Mouse (Mus musculus) forebrain, embryonic 15.5 days (tissue): ENCODE measurements around the gene Rtn4ip1. TPM values are rescaled to one million over a fixed set of nuclear protein-coding genes. Genes with fewer than 3 reads are reported as not detected.

Source experiments
- ATAC-seq: fragments of 200-750 bp; cut with Nextera tagmentation; replicated peaks from 2 replicates; pipeline ENCODE4 v1.8.0; 2017; ENCODE audit warnings: mild to moderate bottlenecking, moderate TSS enrichment, moderate library complexity
- H3K27ac ChIP-seq: fragments of 300-500 bp; sonication (generic); replicated peaks from 2 replicates; pipeline ENCODE4 v1.5.1; 2015; ENCODE audit warnings: mild to moderate bottlenecking, inconsistent platforms
- H3K27me3 ChIP-seq: fragments of 300-500 bp; sonication (generic); 2 replicates; pipeline ENCODE4 v1.6.1; 2015; ENCODE audit warnings: inconsistent platforms
- H3K36me3 ChIP-seq: fragments of 300-500 bp; sonication (generic); 2 replicates; pipeline ENCODE4 v1.6.1; 2015; ENCODE audit warnings: mild to moderate bottlenecking, inconsistent platforms
- H3K4me1 ChIP-seq: fragments of 300-500 bp; sonication (generic); 2 replicates; pipeline ENCODE4 v1.6.1; 2015; ENCODE audit warnings: inconsistent platforms
- H3K4me2 ChIP-seq: fragments of 300-500 bp; sonication (generic); replicated peaks from 2 replicates; pipeline ENCODE4 v1.6.1; 2015; ENCODE audit warnings: mild to moderate bottlenecking, inconsistent platforms
- H3K4me3 ChIP-seq: fragments of 300-500 bp; sonication (generic); 2 replicates; pipeline ENCODE4 v1.5.1; 2015; ENCODE audit warnings: mild to moderate bottlenecking, inconsistent platforms
- H3K9ac ChIP-seq: fragments of 300-500 bp; sonication (generic); replicated peaks from 2 replicates; pipeline ENCODE4 v1.6.1; 2015; ENCODE audit warnings: mild to moderate bottlenecking, inconsistent platforms
- H3K9me3 ChIP-seq: fragments of 300-500 bp; sonication (generic); 2 replicates; pipeline ENCODE4 v1.6.1; 2016; ENCODE audit warnings: inconsistent platforms
- WGBS: fragments of 180-500 bp; shearing (Covaris S2); methylation state at CpG from one replicate; pipeline ENCODE4 v1.1.7; 2015; ENCODE audit warnings: mixed read lengths; 5-methylcytosine and 5-hydroxymethylcytosine counted together
- polyA plus RNA-seq: library from polyadenylated mRNA; unstranded; fragments of >200 nt; fragmentation: Nextera tagmentation; extraction: Ambion mirVana; gene quantifications from 2 replicates; pipeline ENCODE4 v1.2.1, GENCODE M21; 2015

Gene Rtn4ip1
- 17.3 and 17.5 TPM in 2 replicates for polyA plus RNA-seq

DNA sequence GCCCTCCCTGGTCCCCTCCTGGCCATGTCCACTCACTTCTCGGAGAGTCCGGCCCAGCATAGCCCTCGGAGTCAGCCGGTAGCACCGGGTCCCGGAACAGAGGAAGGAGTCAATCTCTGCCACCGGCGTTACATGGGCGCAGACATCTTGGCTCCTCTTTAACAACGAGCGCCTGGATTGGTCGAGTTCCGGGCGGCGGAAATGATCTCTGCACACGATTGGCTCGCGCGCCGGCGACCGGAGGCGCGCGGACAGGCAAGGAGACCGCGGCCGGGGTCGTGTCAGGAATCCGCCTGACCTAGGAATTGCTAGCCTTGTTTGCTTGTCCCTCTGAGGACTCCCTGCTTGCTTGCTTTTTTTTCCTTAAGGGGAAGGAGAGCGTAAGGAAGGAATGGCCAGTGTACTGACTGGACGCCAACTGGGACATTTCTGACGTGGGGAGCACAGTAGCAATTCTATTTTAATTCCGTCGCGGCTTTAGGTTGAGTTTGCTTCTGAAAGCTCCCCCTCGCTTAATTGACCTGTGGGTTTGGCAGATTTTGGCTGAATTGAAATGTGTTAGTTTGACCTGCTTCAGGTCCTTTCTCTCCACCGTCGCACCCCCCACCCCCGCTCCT, at the start of gene Rtn4ip1, which contains the start of gene Qrsl1:
Gene Rtn4ip1, plus strand, starts transcription at position 230 of the 617 bp plus-strand sequence.
Gene Qrsl1, minus strand, starts transcription at position 168 of the 617 bp plus-strand sequence.
- peak within 1 kb of the TSS; percentile 83 for H3K4me3 ChIP-seq
- H3K36me3 ChIP-seq = no peaks in the 10 kb centered on the region
- under 1% methylated on average over 40 of the region's 40 CpGs for WGBS
- H3K27ac ChIP-seq = peak within 1 kb of the TSS; percentile 63
- peak within 1 kb of the TSS; percentile 50 for H3K9ac ChIP-seq
- peaks cover 20% of the 10 kb centered on the region for H3K4me1 ChIP-seq
- no peaks in the 10 kb centered on the region for H3K9me3 ChIP-seq
- H3K4me2 ChIP-seq = peak within 1 kb of the TSS; percentile 67
- H3K27me3 ChIP-seq = no peaks in the 10 kb centered on the region
- ATAC-seq = peak; percentile 99

DNA sequence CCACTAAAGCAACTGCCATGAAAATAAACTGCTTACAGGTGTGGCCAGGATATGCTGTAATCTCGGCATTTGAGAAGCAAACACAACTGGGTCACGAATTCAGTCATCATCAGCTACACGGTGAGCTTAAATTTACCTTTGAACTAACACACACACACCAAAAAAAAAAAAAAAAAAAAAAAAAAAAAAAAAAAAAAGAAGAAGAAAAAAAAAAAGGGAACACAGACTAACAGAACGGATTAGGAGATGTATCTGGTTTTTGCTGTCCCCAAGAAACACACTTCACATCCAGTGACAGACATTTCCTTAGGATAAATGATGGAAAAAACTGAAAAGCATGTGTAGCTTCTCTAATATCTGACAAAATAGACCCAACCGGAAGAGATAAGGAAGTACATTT, 49.7 kb upstream of the Rtn4ip1 start:
- H3K9me3 ChIP-seq = no peaks in the 10 kb centered on the region
- ATAC-seq = no peak
- no peaks in the 10 kb centered on the region for H3K36me3 ChIP-seq
- no peak overlapping the region for H3K27ac ChIP-seq
- no peaks in the 10 kb centered on the region for H3K27me3 ChIP-seq
- no peak overlapping the region for H3K4me3 ChIP-seq
- WGBS = 89% methylated on average over 5 of the region's 5 CpGs
- no peak overlapping the region for H3K4me2 ChIP-seq
- no peak overlapping the region for H3K9ac ChIP-seq
- no peaks in the 10 kb centered on the region for H3K4me1 ChIP-seq

DNA sequence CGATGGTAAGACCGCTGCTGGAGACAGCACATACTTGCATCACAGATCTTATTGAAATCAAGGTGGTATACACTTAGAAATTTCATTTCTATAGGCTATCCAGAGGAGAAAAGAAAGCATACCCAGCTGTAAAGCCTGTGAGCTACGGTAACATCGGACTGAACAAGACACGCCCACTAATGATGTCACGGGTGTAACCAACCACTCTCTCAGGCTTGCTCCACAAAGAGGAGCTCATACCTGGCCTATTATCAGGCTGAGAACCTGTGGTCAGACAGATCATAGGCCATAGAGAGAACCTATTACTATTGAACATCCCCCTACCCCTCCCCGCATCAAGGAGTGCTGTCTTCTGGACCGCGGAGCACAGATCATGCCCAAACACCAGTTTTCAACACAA, 45.7 kb upstream of the Rtn4ip1 start:
- no peaks in the 10 kb centered on the region for H3K4me1 ChIP-seq
- H3K36me3 ChIP-seq = no peaks in the 10 kb centered on the region
- no peak overlapping the region for H3K9ac ChIP-seq
- no peak for ATAC-seq
- H3K4me2 ChIP-seq = no peak overlapping the region
- H3K9me3 ChIP-seq = no peaks in the 10 kb centered on the region
- H3K4me3 ChIP-seq = no peak overlapping the region
- no peak overlapping the region for H3K27ac ChIP-seq
- H3K27me3 ChIP-seq = no peaks in the 10 kb centered on the region
- WGBS = 96% methylated on average over 9 of the region's 9 CpGs

DNA sequence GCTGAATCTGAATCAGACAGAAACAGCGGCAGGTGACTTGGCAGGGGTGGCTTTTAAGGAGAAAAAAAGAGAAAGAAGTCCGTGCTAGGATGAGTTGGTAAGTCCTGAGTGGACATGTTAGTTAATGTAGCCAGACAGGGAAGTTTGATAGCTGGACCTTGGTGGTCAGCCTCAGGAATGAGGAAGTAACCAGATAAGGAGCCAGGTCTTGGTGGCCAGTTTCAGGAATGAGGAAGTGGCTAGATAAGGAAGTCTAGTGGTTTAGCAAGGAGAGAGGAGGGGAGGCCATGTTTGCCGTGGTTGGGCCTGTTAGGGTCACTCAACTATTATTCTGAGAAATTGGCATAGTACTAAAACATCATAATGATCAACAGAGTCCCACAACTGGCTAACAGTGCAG, 45.3 kb upstream of the Rtn4ip1 start:
- Histone ChIP-seq H3K4me3 (no peak overlapping the region), H3K27me3 (no peaks in the 10 kb centered on the region), H3K4me1 (no peaks in the 10 kb centered on the region), H3K4me2 (no peak overlapping the region), H3K9ac (no peak overlapping the region), H3K9me3 (no peaks in the 10 kb centered on the region), H3K36me3 (no peaks in the 10 kb centered on the region), H3K27ac (no peak overlapping the region)
- 82% methylated on average over 3 of the region's 3 CpGs for WGBS
- no peak for ATAC-seq

DNA sequence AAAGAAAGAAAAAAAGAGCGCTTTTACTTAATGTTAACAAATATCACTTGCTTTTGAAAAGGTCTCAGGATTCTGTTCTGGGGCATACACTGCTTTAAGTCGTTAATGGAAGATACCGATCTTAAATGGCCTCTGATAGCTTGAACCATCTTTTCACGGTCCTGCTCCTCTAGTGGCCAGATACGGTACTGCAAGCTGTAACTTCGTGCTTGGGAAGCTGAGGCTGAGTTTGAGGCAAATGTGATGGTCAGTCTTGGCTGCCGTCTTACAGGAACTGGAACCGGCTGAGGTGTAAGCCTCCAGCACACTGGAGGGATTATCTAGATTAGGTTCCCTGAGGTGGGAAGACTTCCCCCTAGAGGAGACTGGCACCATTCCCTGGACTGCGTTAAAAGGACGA, 30.9 kb upstream of the Rtn4ip1 start:
- H3K4me3 ChIP-seq = no peak overlapping the region
- H3K9me3 ChIP-seq = no peaks in the 10 kb centered on the region
- ATAC-seq = no peak
- no peaks in the 10 kb centered on the region for H3K36me3 ChIP-seq
- H3K27me3 ChIP-seq = no peaks in the 10 kb centered on the region
- H3K27ac ChIP-seq = no peak overlapping the region
- no peak overlapping the region for H3K4me2 ChIP-seq
- no peaks in the 10 kb centered on the region for H3K4me1 ChIP-seq
- 69% methylated on average over 10 of the region's 10 CpGs for WGBS
- no peak overlapping the region for H3K9ac ChIP-seq

DNA sequence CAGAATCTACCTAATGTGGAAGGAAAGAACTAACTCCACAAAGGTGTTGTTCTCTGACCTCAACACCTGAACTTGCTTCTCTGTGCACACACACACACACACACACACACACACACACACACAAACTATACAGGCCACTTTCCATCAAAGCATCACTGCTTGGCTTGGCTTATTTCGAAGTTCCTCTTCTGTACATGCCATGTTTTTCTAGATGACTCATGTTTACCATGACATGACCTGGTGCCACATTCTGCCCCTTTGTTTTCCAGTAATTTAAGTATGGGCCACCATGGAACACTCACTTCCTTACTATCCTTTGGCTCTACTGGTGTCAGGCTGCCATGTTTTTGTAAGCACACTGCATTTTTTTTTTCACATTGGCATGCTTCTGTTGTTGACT, 30.1 kb upstream of the Rtn4ip1 start:
- H3K9ac ChIP-seq = no peak overlapping the region
- ATAC-seq = no peak
- H3K27me3 ChIP-seq = no peaks in the 10 kb centered on the region
- H3K4me2 ChIP-seq = no peak overlapping the region
- H3K36me3 ChIP-seq = 0 out of 2 replicates have a peak, but pooled peaks cover 2% of the 10 kb centered on the region
- H3K9me3 ChIP-seq = no peaks in the 10 kb centered on the region
- no peaks in the 10 kb centered on the region for H3K4me1 ChIP-seq
- WGBS = 97% methylated on average over 1 of the region's 1 CpGs
- H3K4me3 ChIP-seq = no peak overlapping the region
- H3K27ac ChIP-seq = no peak overlapping the region

DNA sequence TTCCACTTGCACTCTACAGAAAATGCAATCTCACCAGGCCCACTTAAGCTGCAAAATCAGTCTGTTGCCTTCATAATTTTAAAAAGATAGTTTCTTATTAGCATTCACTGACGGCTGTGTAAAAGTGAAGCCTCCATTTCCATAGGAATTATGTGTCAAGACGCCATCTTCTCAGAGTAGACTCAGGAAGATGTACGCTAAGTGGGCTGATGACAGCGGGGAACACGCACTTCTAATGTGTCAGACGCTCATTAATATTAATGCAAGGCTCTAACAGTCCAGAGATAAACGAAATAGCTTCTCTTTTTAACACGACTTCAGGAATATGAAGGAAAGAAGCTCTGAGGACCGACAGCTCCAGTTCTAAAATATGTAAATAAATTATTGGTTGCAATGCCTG, 13.9 kb upstream of the Rtn4ip1 start:
- Histone ChIP-seq H3K4me3 (no peak overlapping the region), H3K27me3 (no peaks in the 10 kb centered on the region), H3K4me2 (no peak overlapping the region), H3K27ac (peak overlapping the region; percentile 77), H3K36me3 (peaks cover 10% of the 10 kb centered on the region), H3K9ac (no peak overlapping the region), H3K4me1 (peaks cover 8% of the 10 kb centered on the region; the same call in 1 of the 2 replicates), H3K9me3 (no peaks in the 10 kb centered on the region)
- peak; percentile 93 for ATAC-seq
- WGBS = 46% methylated on average over 9 of the region's 9 CpGs

- WGBS = 75% methylated on average over 16 of the region's 16 CpGs
- H3K36me3 ChIP-seq = peaks cover 15% of the 10 kb centered on the region
- peaks cover 8% of the 10 kb centered on the region; the same call in 1 of the 2 replicates for H3K4me1 ChIP-seq
- H3K27ac ChIP-seq = peak overlapping the region; percentile 77
- no peak overlapping the region for H3K4me2 ChIP-seq
- H3K9ac ChIP-seq = no peak overlapping the region
- no peaks in the 10 kb centered on the region for H3K27me3 ChIP-seq
- no peak for ATAC-seq
- H3K4me3 ChIP-seq = no peak overlapping the region
- no peaks in the 10 kb centered on the region for H3K9me3 ChIP-seq
Observed at GRCm38 (mm10) chr10:43888976-43889375, 12.6 kb upstream of the Rtn4ip1 start.

DNA sequence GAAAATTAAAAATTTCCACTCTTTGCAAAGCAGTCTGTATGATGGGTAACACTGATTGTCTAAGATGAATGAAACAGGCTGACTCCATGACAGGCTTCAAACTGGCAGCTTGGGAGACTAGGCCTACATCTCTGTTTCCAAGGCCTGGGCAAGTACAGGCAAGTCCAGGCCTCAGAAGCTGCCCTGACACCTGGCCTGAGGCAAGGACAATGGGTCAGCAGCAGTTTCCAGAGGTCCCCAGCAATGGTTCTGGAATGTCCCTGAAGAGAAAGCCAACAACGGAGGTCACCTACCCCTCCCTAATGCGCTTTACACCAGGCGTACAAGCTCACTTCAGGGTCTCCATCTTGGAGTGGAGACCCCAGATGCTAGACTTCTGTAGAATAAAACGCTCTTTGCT, 8.6 kb upstream of the Rtn4ip1 start:
- Histone ChIP-seq H3K4me3 (no peak overlapping the region), H3K9ac (no peak overlapping the region), H3K9me3 (no peaks in the 10 kb centered on the region), H3K27me3 (no peaks in the 10 kb centered on the region), H3K4me2 (no peak overlapping the region), H3K4me1 (peaks cover 8% of the 10 kb centered on the region; the same call in 1 of the 2 replicates), H3K27ac (no peak overlapping the region), H3K36me3 (peaks cover 15% of the 10 kb centered on the region)
- ATAC-seq = no peak
- WGBS = 97% methylated on average over 4 of the region's 4 CpGs

DNA sequence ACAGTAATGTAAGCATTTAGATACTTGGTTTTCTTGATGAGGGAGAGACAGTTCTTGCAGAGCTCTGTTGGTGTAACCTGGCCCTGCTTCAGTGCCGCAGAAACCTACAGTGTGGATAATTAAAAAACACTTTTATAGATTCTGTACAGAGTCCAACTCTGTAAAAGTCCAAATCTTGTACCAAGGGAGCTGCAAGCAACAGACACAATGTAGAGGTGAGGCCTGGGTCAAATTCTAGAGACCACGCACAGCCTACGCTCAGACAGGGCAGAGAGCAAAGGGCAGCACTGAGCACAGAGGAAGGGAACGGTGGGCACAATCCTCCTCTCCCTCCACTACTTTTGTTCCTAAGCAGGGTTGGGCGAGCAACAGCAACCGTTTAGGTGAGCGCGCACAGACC, 5.5 kb upstream of the Rtn4ip1 start:
- H3K27me3 ChIP-seq = no peaks in the 10 kb centered on the region
- no peaks in the 10 kb centered on the region for H3K9me3 ChIP-seq
- H3K9ac ChIP-seq = no peak overlapping the region
- no peak overlapping the region for H3K27ac ChIP-seq
- no peak overlapping the region for H3K4me2 ChIP-seq
- H3K4me3 ChIP-seq = no peak overlapping the region
- peaks cover 13% of the 10 kb centered on the region for H3K36me3 ChIP-seq
- ATAC-seq = no peak
- H3K4me1 ChIP-seq = peaks cover 4% of the 10 kb centered on the region
- 93% methylated on average over 8 of the region's 8 CpGs for WGBS

DNA sequence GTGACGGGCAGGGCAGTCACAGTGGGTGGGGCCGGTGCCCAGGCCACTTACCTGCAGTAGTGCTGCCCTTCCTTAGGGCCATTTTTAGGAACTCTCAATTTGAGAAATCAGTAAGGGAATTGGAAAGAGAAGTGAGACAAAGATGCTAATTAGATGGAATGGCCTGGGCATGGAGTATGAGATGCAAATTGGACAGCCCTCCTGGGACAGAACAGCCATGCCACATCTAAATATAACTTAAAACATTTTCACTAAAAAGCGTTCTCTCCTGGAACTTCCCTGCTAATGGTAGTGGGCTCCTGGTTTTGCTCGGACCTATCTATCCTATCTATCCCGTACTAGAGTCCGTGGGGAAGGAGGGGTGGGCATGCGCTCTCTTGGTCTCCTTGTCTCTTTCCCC, 3.3 kb upstream of the Rtn4ip1 start:
- 97% methylated on average over 7 of the region's 7 CpGs for WGBS

GRCm38 (mm10) chr10:43900883-43901570, 580 bp upstream of the Rtn4ip1 start:
- H3K4me2 ChIP-seq = peak overlapping the region; percentile 67
- peak overlapping the region; percentile 63 for H3K27ac ChIP-seq
- H3K27me3 ChIP-seq = no peaks in the 10 kb centered on the region
- 8% methylated on average over 30 of the region's 30 CpGs for WGBS
- H3K4me3 ChIP-seq = peak overlapping the region; percentile 83
- peak; percentile 65; the same call in 1 of the 2 replicates for ATAC-seq
- no peaks in the 10 kb centered on the region for H3K9me3 ChIP-seq
- no peaks in the 10 kb centered on the region for H3K36me3 ChIP-seq
- peaks cover 20% of the 10 kb centered on the region for H3K4me1 ChIP-seq
- H3K9ac ChIP-seq = peak overlapping the region; percentile 50

More for the DNA sequence above, 3.3 kb upstream of the Rtn4ip1 start:
- peaks cover 11% of the 10 kb centered on the region for H3K36me3 ChIP-seq
- no peak overlapping the region for H3K4me2 ChIP-seq
- ATAC-seq = no peak
- H3K9ac ChIP-seq = no peak overlapping the region
- H3K4me3 ChIP-seq = no peak overlapping the region
- H3K4me1 ChIP-seq = peaks cover 17% of the 10 kb centered on the region
- H3K27me3 ChIP-seq = no peaks in the 10 kb centered on the region
- H3K27ac ChIP-seq = no peak overlapping the region
- H3K9me3 ChIP-seq = no peaks in the 10 kb centered on the region
